Mouse (Mus musculus): ENCODE data around the gene Spata18. TPM values are rescaled to one million over a fixed set of nuclear protein-coding genes. Genes with fewer than 3 reads are reported as not detected.

Spata18 gene
- total and polyA plus RNA-seq, 3 experiments: not detected

DNA sequence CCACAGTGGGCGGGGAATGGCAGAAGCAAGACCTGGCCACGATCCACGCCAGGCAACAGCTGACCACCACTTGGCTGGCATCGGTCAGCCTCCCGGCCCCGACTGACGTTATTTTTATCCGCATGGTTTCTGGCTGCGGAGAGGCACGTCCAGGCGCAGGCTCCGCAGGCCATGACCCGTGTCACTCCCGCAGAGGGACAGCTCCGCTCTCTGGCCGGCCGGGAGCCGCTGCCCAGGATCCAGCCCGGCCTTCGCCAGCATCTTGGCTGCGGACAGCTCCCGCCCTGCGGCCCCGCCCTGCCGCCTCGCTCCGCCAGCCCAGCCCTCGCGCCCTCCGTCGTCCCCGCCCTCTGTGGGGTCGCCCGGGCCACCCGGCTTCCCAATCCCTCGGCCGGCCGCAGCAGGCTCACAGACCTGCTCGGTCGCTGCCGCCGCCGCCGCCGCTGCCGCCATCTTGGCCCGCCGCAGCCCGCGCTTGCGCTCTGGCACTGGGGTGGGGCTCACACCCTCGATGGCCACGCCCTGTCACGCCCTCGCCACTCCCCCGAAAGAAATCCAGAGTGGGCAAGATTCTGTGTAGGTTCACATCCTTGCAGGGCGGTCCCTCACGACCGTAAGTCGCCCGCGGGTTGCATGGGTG lies 3.8 kb upstream of the Spata18 start, which contains the start of gene Sgcb:
Gene Sgcb, minus strand, starts transcription at position 530 of the 640 bp plus-strand sequence.
- H3K27me3 ChIP-seq (ENCODE audit: control insufficient read depth in 1 of 2, insufficient read depth in 2 of 2, low read length in 2 of 2): peaks cover 0 to 2% of the 10 kb centered on the region in 2 experiments; a peak in 1 of 4 replicates
- no peak within 1 kb of the TSS for H3K27ac ChIP-seq (ENCODE audit: control insufficient read depth, low read depth, low read length)
- TF ChIP-seq SMC3 (IDR thresholded peaks at IDR 0.05; ENCODE audit: low read depth, low read length) (no peak), NELFE (IDR thresholded peaks at IDR 0.05; ENCODE audit: low read depth, low read length) (peak; percentile 56), CHD2 (IDR thresholded peaks at IDR 0.05; ENCODE audit: low read length) (no peak), MAZ (IDR thresholded peaks at IDR 0.05; ENCODE audit: low read depth, low read length) (no peak), NRF1 (IDR thresholded peaks at IDR 0.05; ENCODE audit: insufficient read depth, low read depth, low read length, poor library complexity, severe bottlenecking) (peak; percentile 90), ELF1 (IDR thresholded peaks at IDR 0.05; ENCODE audit: low read depth, low read length) (no peak), SIN3A (IDR thresholded peaks at IDR 0.05; ENCODE audit: low read length) (no peak), MAX (IDR thresholded peaks at IDR 0.05; ENCODE audit: low read length) (no peak), JUND (IDR thresholded peaks at IDR 0.05; ENCODE audit: low read depth, low read length) (no peak), POLR2A (IDR thresholded peaks at IDR 0.05; ENCODE audit: control insufficient read depth in 1 of 2, insufficient read depth in 1 of 2, low read depth in 1 of 2, low read length in 2 of 2, poor library complexity in 1 of 2) (peak; percentile 59 to 87; a peak in 3 of 4 replicates), RCOR1 (IDR thresholded peaks at IDR 0.05; ENCODE audit: low read depth, low read length) (no peak), CTCF (IDR thresholded peaks at IDR 0.05 in 2 of 3, conservative IDR thresholded peaks at IDR 0.05 in 1 of 3; ENCODE audit: control insufficient read depth in 1 of 3, insufficient read depth in 1 of 3, low read depth in 2 of 3, low read length in 3 of 3, poor library complexity in 1 of 3, severe bottlenecking in 1 of 3) (no peak), GABPA (IDR thresholded peaks at IDR 0.05; ENCODE audit: low read depth, low read length) (no peak), TBP (IDR thresholded peaks at IDR 0.05; ENCODE audit: low read depth, low read length) (no peak), MYB (IDR thresholded peaks at IDR 0.05; ENCODE audit: low read depth, low read length) (no peak), ZC3H11A (IDR thresholded peaks at IDR 0.05; ENCODE audit: low read depth, low read length) (no peak), TCF12 (IDR thresholded peaks at IDR 0.05; ENCODE audit: low read depth, low read length) (peak; percentile 48; the same call in 1 of the 2 replicates), HCFC1 (IDR thresholded peaks at IDR 0.05; ENCODE audit: low read depth, low read length) (no peak), POLR2AphosphoS5 (IDR thresholded peaks at IDR 0.05; ENCODE audit: borderline replicate concordance, low read depth, low read length) (no peak), POLR2AphosphoS2 (IDR thresholded peaks at IDR 0.05; ENCODE audit: low read length) (no peak), CHD1 (IDR thresholded peaks at IDR 0.05; ENCODE audit: low read depth, low read length) (no peak), ZMIZ1 (IDR thresholded peaks at IDR 0.05; ENCODE audit: low read depth, low read length) (no peak), MAFK (IDR thresholded peaks at IDR 0.05; ENCODE audit: borderline replicate concordance, low read depth, low read length) (no peak)
- 0 out of 4 replicates have a peak, but pooled peaks cover 0 to 3% of the 10 kb centered on the region in 2 experiments for H3K4me1 ChIP-seq (ENCODE audit: control insufficient read depth in 1 of 2, insufficient read depth in 2 of 2, low read length in 2 of 2)
- no peaks in the 10 kb centered on the region for H3K9me3 ChIP-seq (replicated peaks; ENCODE audit: insufficient read depth, low read length)
- no peaks in the 10 kb centered on the region for H3K79me2 ChIP-seq (ENCODE audit: control insufficient read depth, insufficient read depth, low read length, poor library complexity)
- H3K9ac ChIP-seq (ENCODE audit: control insufficient read depth, low read depth, low read length, poor library complexity, severe bottlenecking): peak within 1 kb of the TSS; percentile 69
- peaks cover 0 to 2% of the 10 kb centered on the region in 2 experiments; a peak in 1 of 4 replicates for H3K36me3 ChIP-seq (ENCODE audit: control insufficient read depth in 1 of 2, insufficient read depth in 2 of 2, low read length in 2 of 2)
- DNase-seq (ENCODE audit: low read depth, low spot score): peak; percentile 78
- peak within 1 kb of the TSS; percentile 71 to 89 for H3K4me3 ChIP-seq (ENCODE audit: control insufficient read depth in 1 of 2, insufficient read depth in 1 of 2, low read depth in 2 of 2, low read length in 2 of 2)

Measured in MEL (cell line).